Mouse (Mus musculus) fibroblast of lung, adult 2 months (primary cell): Measurements from ENCODE around the gene Trappc6b.

Experiments used
- DNase-seq: peaks from one replicate; pipeline ENCODE4 v3.0.0-alpha.2; 2011; ENCODE audit warnings: low read depth

Trappc6b gene

GRCm38 (mm10) chr12:59055196-59055850 lies 5.9 kb downstream of the Trappc6b start:
- DNase-seq, result no peak

- DNase-seq, result no peak
Measured at GRCm38 (mm10) chr12:59053976-59054375, 7.3 kb downstream of the Trappc6b start.

- DNase-seq, result no peak
Measured at GRCm38 (mm10) chr12:59053166-59053565, 8.1 kb downstream of the Trappc6b start.

GRCm38 (mm10) chr12:59052470-59052869 lies 8.8 kb downstream of the Trappc6b start:
- no peak for DNase-seq

GRCm38 (mm10) chr12:59040851-59041250 lies 20.4 kb downstream of the Trappc6b start:
- no peak for DNase-seq

GRCm38 (mm10) chr12:59039971-59040844 lies 21.1 kb downstream of the Trappc6b start:
- DNase-seq, result peak; percentile 46

GRCm38 (mm10) chr12:59039162-59039970 lies 21.9 kb downstream of the Trappc6b start:
- DNase-seq, result no peak

- no peak for DNase-seq
Measured at GRCm38 (mm10) chr12:59032101-59032500, 29.2 kb downstream of the Trappc6b start.

- no peak for DNase-seq
Measured at GRCm38 (mm10) chr12:59021306-59021705, 40.0 kb downstream of the Trappc6b start.

- no peak for DNase-seq
Measured at GRCm38 (mm10) chr12:59019891-59020290, 41.4 kb downstream of the Trappc6b start.

- no peak for DNase-seq
Measured at GRCm38 (mm10) chr12:59017970-59018369, 43.3 kb downstream of the Trappc6b start.

- peak; percentile 63 for DNase-seq
Measured at GRCm38 (mm10) chr12:59013234-59013633, 48.0 kb downstream of the Trappc6b start, which contains the start of gene Gemin2. TSS of gene Gemin2 (plus strand) at chr12:59013393.

- no peak for DNase-seq
Measured at GRCm38 (mm10) chr12:59012710-59013091, 48.6 kb downstream of the Trappc6b start.

GRCm38 (mm10) chr12:59011844-59012709 lies 49.2 kb downstream of the Trappc6b start, which contains the start of gene Sec23a:
TSS of gene Sec23a (minus strand) at chr12:59012017.
- DNase-seq, result peak; percentile 96

GRCm38 (mm10) chr12:59011275-59011843 lies 49.9 kb downstream of the Trappc6b start:
- DNase-seq, result no peak

GRCm38 (mm10) chr12:59010482-59010881 lies 50.8 kb downstream of the Trappc6b start:
- DNase-seq, result no peak
